Mouse (Mus musculus): ENCODE results near the gene Mapk11.
A peak's percentile ranks its signal among the peaks of the same experiment; 100 is the strongest.

DNA sequence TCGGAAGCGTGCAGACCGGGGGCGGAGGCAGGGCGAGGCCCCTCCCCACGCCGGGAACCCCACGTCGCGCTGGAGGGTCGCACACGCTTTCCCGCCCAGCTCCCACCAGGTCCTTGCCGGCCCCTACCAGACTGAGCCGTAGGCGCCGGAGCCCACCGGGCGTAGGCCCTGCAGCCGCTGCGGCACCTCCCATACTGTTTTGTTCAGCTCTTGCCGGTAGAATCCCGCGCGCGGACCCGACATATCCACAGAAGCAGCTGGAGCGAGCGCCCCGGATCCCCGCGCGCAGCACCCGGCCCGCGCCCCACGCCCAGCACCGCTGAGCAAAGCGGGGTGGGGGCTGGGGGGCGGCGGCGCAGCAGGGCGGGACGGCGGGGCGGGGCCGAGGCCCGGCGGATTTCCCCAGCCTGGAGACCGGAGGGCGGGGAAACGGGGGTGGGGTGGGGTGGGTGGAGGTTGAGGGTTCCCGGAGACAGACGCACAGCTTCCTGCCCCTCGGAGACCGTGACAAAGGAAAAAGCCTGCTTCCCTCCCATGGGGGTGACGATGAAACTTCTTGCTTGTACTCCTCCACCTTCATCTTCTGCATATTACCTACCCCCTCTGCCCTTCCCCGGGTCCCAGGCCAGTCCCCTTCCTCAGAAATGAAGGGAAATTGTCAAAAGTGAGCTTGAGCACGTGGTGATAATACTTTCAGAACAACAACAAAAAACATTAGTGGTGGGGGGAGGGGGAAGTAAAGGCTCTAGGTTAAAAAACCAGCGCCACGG is at the start of gene Mapk11:
- TF ChIP-seq POLR2A (IDR thresholded peaks at IDR 0.05; ENCODE audit: low read depth, low read length) (0 out of 2 replicates have a peak, but pooled peaks have one; percentile 32), CTCF (IDR thresholded peaks at IDR 0.05; ENCODE audit: borderline replicate concordance, insufficient read depth, low read length) (no peak)
